Mouse (Mus musculus): ENCODE measurements around the gene Fgfr2. TPM values are rescaled to one million over a fixed set of nuclear protein-coding genes. Genes with fewer than 3 reads are reported as not detected.
"Not testable (repeated sequence)": the region's sequence is repeated elsewhere in the genome, so short reads cannot be mapped to it uniquely, and the experiment has no call there.

Fgfr2 gene
- polyA plus RNA-seq, 1 experiment: 14.7 TPM

DNA sequence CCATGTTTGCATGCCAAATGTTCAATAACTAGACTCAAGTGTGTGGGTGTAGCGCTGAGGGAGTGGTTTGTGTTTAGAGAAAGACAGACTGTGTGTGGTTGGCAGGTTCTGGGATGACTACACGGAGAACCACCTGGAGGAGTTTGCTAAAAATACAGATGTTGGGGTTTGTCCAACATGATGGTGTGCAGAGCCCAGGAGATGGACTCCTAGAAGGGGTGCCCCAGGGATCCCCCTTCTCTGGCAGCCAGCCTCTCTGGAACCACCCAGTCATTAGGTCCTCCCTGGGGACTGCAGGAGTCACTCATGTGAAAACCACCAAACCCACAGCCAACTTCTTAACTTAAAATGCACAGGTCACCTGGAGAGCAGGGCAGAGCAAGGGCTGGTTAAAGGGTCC, 14.5 kb downstream of the Fgfr2 start:
- Histone ChIP-seq H3K27ac (ENCODE audit: insufficient read depth, low read depth, low read length) (no peak overlapping the region), H3K4me3 (ENCODE audit: low read depth, low read length) (no peak overlapping the region), H3K4me1 (ENCODE audit: control insufficient read depth, insufficient read depth, insufficient read length, low read length) (peaks cover 27% of the 10 kb centered on the region), H3K36me3 (ENCODE audit: control insufficient read depth, insufficient read depth, low read length) (no peaks in the 10 kb centered on the region), H3K27me3 (ENCODE audit: control insufficient read depth, insufficient read depth, low read length) (no peaks in the 10 kb centered on the region)
- TF ChIP-seq CTCF (IDR thresholded peaks at IDR 0.05; ENCODE audit: extremely low read depth, insufficient read length, insufficient replicate concordance, low read depth, low read length) (no peak), POLR2A (IDR thresholded peaks at IDR 0.05; ENCODE audit: low read depth, low read length) (no peak)
- 51% methylated on average over 2 of the region's 2 CpGs for WGBS

DNA sequence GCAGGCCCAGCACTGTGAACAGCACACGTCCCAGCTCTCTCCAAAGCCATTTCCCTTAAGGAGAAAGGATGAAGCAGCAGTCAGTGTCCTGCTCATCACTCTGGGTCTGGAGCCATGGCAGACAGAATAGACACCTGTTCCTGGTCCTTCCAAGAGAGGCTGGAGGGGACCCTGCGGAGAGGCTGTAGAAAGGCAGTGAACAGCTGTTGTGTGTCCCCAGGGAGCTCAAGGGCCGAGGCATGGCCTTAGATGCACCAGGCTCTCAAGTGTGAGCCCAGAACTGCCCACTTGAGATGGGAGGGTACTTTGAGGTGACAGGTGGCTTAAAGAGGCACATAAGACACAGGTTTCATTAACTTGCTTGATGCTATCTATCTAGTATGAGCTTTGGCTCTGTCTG, 20.6 kb downstream of the Fgfr2 start:
- 69% methylated on average over 3 of the region's 3 CpGs for WGBS
- H3K4me3 ChIP-seq (ENCODE audit: low read depth, low read length): no peak overlapping the region
- H3K27ac ChIP-seq (ENCODE audit: insufficient read depth, low read depth, low read length): no peak overlapping the region
- no peaks in the 10 kb centered on the region for H3K27me3 ChIP-seq (ENCODE audit: control insufficient read depth, insufficient read depth, low read length)
- TF ChIP-seq POLR2A (IDR thresholded peaks at IDR 0.05; ENCODE audit: low read depth, low read length) (no peak), CTCF (IDR thresholded peaks at IDR 0.05; ENCODE audit: extremely low read depth, insufficient read length, insufficient replicate concordance, low read depth, low read length) (no peak)
- H3K4me1 ChIP-seq (ENCODE audit: control insufficient read depth, insufficient read depth, insufficient read length, low read length): peaks cover 4% of the 10 kb centered on the region; the same call in 1 of the 2 replicates
- no peaks in the 10 kb centered on the region for H3K36me3 ChIP-seq (ENCODE audit: control insufficient read depth, insufficient read depth, low read length)

DNA sequence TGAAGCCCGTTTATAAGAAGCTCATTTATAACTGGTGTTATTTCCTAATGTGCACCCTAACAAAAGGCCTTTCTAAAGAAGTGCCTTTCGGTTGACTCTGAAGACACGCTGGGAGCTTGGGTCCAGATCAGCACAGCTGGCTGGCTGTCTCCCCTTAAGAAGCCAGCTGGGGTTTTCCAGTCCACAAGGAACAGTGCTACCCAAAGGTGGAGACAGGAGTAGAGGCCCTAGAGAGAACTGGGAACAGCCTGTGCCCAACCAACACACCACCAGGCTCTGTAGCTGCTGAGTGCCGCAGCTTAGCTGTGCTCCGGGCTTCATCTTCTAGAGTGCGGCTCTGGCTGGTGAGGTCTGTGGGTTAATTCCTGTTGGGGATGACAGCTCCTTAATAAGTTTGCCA, 22.1 kb downstream of the Fgfr2 start:
- H3K4me3 ChIP-seq (ENCODE audit: low read depth, low read length): no peak overlapping the region
- 84% methylated on average over 6 of the region's 6 CpGs for WGBS
- H3K27ac ChIP-seq (ENCODE audit: insufficient read depth, low read depth, low read length): no peak overlapping the region
- no peaks in the 10 kb centered on the region for H3K36me3 ChIP-seq (ENCODE audit: control insufficient read depth, insufficient read depth, low read length)
- no peaks in the 10 kb centered on the region for H3K27me3 ChIP-seq (ENCODE audit: control insufficient read depth, insufficient read depth, low read length)
- peaks cover 4% of the 10 kb centered on the region; the same call in 1 of the 2 replicates for H3K4me1 ChIP-seq (ENCODE audit: control insufficient read depth, insufficient read depth, insufficient read length, low read length)
- TF ChIP-seq CTCF (IDR thresholded peaks at IDR 0.05; ENCODE audit: extremely low read depth, insufficient read length, insufficient replicate concordance, low read depth, low read length): no peak
- TF ChIP-seq POLR2A (IDR thresholded peaks at IDR 0.05; ENCODE audit: low read depth, low read length): no peak

DNA sequence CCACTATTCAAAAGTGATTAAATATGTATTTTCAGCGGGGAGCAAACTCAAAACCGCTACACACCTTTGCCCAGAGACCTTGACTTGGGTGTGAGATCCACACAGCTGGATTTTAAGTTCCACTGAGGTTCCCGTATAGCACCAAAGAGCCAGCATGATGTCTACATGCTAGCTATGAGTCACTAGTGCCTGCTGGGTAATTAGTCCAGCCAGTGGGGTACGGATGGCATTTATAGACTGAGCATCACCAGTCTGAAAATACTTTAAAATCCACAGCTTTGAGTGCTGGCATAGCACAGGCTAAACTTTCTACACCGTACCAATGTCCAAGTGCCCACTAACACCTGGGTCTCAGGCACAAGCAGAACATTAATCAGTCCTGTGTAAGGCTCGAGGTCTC, 23.0 kb downstream of the Fgfr2 start:
- TF ChIP-seq POLR2A (IDR thresholded peaks at IDR 0.05; ENCODE audit: low read depth, low read length): no peak
- no peak for TF ChIP-seq CTCF (IDR thresholded peaks at IDR 0.05; ENCODE audit: extremely low read depth, insufficient read length, insufficient replicate concordance, low read depth, low read length)
- Histone ChIP-seq H3K27me3 (ENCODE audit: control insufficient read depth, insufficient read depth, low read length) (no peaks in the 10 kb centered on the region), H3K4me1 (ENCODE audit: control insufficient read depth, insufficient read depth, insufficient read length, low read length) (no peaks in the 10 kb centered on the region; the same call in 1 of the 2 replicates), H3K27ac (ENCODE audit: insufficient read depth, low read depth, low read length) (no peak overlapping the region), H3K4me3 (ENCODE audit: low read depth, low read length) (no peak overlapping the region), H3K36me3 (ENCODE audit: control insufficient read depth, insufficient read depth, low read length) (no peaks in the 10 kb centered on the region)
- WGBS: 69% methylated on average over 6 of the region's 6 CpGs

DNA sequence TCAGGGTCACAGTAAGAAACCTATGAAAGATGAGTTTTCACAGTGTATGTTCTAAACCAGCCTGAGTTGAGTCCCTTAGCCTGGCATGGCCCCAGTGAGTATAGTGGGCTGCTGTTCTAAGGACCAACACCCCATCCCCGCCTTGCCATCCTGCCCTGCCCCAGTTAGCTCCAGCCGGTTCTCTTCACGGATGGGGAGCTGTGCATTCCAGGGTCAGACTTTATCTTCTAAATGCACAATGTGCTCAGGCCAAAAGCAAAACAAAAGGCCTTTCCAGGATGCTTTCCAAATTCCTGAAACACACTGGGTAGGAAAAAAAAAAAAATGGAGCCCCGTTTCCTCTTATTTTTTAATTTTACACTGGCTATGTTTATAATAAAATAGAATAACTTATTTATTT, 23.9 kb downstream of the Fgfr2 start:
- Histone ChIP-seq H3K4me1 (ENCODE audit: control insufficient read depth, insufficient read depth, insufficient read length, low read length) (no peaks in the 10 kb centered on the region), H3K4me3 (ENCODE audit: low read depth, low read length) (no peak overlapping the region), H3K36me3 (ENCODE audit: control insufficient read depth, insufficient read depth, low read length) (no peaks in the 10 kb centered on the region), H3K27me3 (ENCODE audit: control insufficient read depth, insufficient read depth, low read length) (no peaks in the 10 kb centered on the region), H3K27ac (ENCODE audit: insufficient read depth, low read depth, low read length) (no peak overlapping the region)
- TF ChIP-seq POLR2A (IDR thresholded peaks at IDR 0.05; ENCODE audit: low read depth, low read length): no peak
- TF ChIP-seq CTCF (IDR thresholded peaks at IDR 0.05; ENCODE audit: extremely low read depth, insufficient read length, insufficient replicate concordance, low read depth, low read length): no peak
- WGBS: 59% methylated on average over 4 of the region's 4 CpGs

DNA sequence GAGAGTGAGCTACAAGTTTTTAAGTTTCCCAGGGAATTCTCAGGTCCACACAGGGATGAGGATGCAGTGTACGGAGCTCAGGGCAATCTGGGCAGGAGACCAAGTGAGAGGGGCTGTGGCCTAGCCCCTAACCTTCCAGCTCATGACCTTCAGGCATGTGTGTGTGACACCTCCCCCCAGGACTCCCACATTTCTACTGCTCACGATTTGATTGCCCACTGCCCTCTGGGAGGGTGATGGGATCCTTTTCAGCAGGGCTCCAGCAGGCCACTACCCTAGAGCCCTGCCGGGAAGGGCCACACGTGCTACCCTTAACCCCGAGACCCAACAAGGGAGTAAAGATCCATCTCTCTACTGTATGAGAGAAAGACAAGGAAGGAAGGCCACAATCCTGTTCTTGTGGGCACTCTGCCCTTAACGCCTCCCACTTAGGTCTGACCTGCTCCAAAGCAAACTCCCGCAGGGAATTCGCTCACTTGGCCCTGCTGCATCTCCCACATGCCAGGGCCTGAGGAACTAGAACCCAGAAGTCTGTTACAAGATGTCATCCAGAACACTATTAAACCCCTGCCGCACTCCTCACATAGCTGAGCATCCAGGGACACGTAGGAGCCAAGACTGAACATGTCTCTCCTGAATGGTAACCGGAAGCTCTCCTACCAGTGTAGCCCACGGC, 24.9 kb downstream of the Fgfr2 start:
- no peaks in the 10 kb centered on the region for H3K27me3 ChIP-seq (ENCODE audit: control insufficient read depth, insufficient read depth, low read length)
- 78% methylated on average over 12 of the region's 12 CpGs for WGBS
- TF ChIP-seq CTCF (IDR thresholded peaks at IDR 0.05; ENCODE audit: extremely low read depth, insufficient read length, insufficient replicate concordance, low read depth, low read length): no peak
- no peak for TF ChIP-seq POLR2A (IDR thresholded peaks at IDR 0.05; ENCODE audit: low read depth, low read length)
- no peak overlapping the region for H3K4me3 ChIP-seq (ENCODE audit: low read depth, low read length)
- no peak overlapping the region for H3K27ac ChIP-seq (ENCODE audit: insufficient read depth, low read depth, low read length)
- H3K36me3 ChIP-seq (ENCODE audit: control insufficient read depth, insufficient read depth, low read length): no peaks in the 10 kb centered on the region
- no peaks in the 10 kb centered on the region for H3K4me1 ChIP-seq (ENCODE audit: control insufficient read depth, insufficient read depth, insufficient read length, low read length)

DNA sequence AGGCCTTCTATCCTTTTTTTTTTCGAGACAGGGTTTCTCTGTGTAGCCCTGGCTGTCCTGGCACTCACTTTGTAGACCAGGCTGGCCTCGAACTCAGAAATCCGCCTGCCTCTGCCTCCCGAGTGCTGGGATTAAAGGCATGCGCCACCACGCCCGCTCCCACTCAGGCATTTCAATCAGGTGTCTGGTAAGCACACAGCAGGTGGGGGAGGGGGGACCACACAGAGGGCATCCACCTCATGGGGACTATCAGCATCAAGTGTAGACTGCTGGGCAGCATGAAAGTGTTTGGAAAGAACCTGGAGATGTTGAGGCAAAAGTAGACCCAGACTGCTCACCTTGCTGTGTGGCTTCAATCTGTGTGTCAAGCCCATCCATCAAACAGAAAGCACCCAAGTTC, 27.5 kb downstream of the Fgfr2 start:
- H3K27me3 ChIP-seq (ENCODE audit: control insufficient read depth, insufficient read depth, low read length); H3K4me3 ChIP-seq (ENCODE audit: low read depth, low read length); H3K4me1 ChIP-seq (ENCODE audit: control insufficient read depth, insufficient read depth, insufficient read length, low read length); H3K27ac ChIP-seq (ENCODE audit: insufficient read depth, low read depth, low read length); H3K36me3 ChIP-seq (ENCODE audit: control insufficient read depth, insufficient read depth, low read length): not testable (repeated sequence)
- 81% methylated on average over 7 of the region's 7 CpGs for WGBS

All from small intestine, adult 2 months (tissue).